Mouse (Mus musculus) intestine, postnatal 0 days (tissue): ENCODE measurements around the gene Gan. TPM values are rescaled to one million over a fixed set of nuclear protein-coding genes. Genes with fewer than 3 reads are reported as not detected.

Experiments used
- ATAC-seq: fragments of 200-750 bp; cut with Nextera tagmentation; 2 replicates; pipeline ENCODE4 v1.8.0; 2017; ENCODE audit warnings: mild to moderate bottlenecking, moderate TSS enrichment, moderate library complexity
- H3K27ac ChIP-seq: fragments of 300-500 bp; sonication (generic); 2 replicates; pipeline ENCODE4 v1.5.1; 2014; ENCODE audit warnings: mild to moderate bottlenecking, low read depth, low read length, moderate library complexity
- H3K27me3 ChIP-seq: fragments of 300-500 bp; sonication (generic); replicated peaks from 2 replicates; pipeline ENCODE4 v1.6.1; 2014; ENCODE audit warnings: low read length, mixed read lengths; ENCODE audit not compliant: control insufficient read depth, insufficient read depth
- H3K36me3 ChIP-seq: fragments of 300-500 bp; sonication (generic); 2 replicates; pipeline ENCODE4 v1.6.1; 2014; ENCODE audit warnings: mild to moderate bottlenecking, moderate library complexity; ENCODE audit not compliant: control insufficient read depth, insufficient read depth
- H3K4me1 ChIP-seq: fragments of 300-500 bp; sonication (generic); replicated peaks from 2 replicates; pipeline ENCODE4 v1.6.1; 2014; ENCODE audit warnings: antibody characterized with exemption, low read length, mixed read lengths; ENCODE audit not compliant: control insufficient read depth, insufficient read depth
- H3K4me2 ChIP-seq: fragments of 300-500 bp; sonication (generic); replicated peaks from 2 replicates; pipeline ENCODE4 v1.6.1; 2014; ENCODE audit warnings: low read depth, mild to moderate bottlenecking, moderate library complexity
- H3K4me3 ChIP-seq: fragments of 300-500 bp; sonication (generic); 2 replicates; pipeline ENCODE4 v1.5.1; 2014; ENCODE audit warnings: low read depth, low read length
- H3K9ac ChIP-seq: fragments of 300-500 bp; sonication (generic); 2 replicates; pipeline ENCODE4 v1.6.1; 2014; ENCODE audit warnings: mild to moderate bottlenecking, low read depth, low read length
- H3K9me3 ChIP-seq: fragments of 300-500 bp; sonication (generic); 2 replicates; pipeline ENCODE4 v1.6.1; 2016; ENCODE audit warnings: mixed run types; ENCODE audit not compliant: control insufficient read depth
- CTCF ChIP-seq: sonication (generic); IDR thresholded peaks from 2 replicates; pipeline ENCODE4 v1.5.1; 2016; ENCODE audit warnings: low read depth, mild to moderate bottlenecking, control low read depth, antibody characterized with exemption, moderate library complexity
- WGBS: fragments of 180-500 bp; shearing (Covaris S2); extraction: QIAGEN DNeasy Blood & Tissue Kit; methylation state at CpG from one replicate; pipeline ENCODE4 v1.1.7; 2014; 5-methylcytosine and 5-hydroxymethylcytosine counted together
- polyA plus RNA-seq: library from polyadenylated mRNA; unstranded; fragments of >200 nt; fragmentation: Nextera tagmentation; extraction: Ambion mirVana; gene quantifications from 2 replicates; pipeline ENCODE4 v1.2.1, GENCODE M21; 2015

Gene Gan
- polyA plus RNA-seq, 1 experiment from 2014 or later: 1.1 TPM

GRCm38 (mm10) chr8:117183664-117184377 lies 25.9 kb downstream of the Gan start:
- H3K4me1 ChIP-seq: no peaks in the 10 kb centered on the region
- ATAC-seq: no peak
- H3K4me3 ChIP-seq: no peak overlapping the region
- H3K27ac ChIP-seq: no peak overlapping the region
- no peak overlapping the region for H3K4me2 ChIP-seq
- H3K36me3 ChIP-seq: peaks cover 47% of the 10 kb centered on the region
- H3K27me3 ChIP-seq: no peaks in the 10 kb centered on the region
- H3K9ac ChIP-seq: no peak overlapping the region
- H3K9me3 ChIP-seq: no peaks in the 10 kb centered on the region
- 90% methylated on average over 8 of the region's 8 CpGs for WGBS
- TF ChIP-seq CTCF: no peak

- Histone ChIP-seq H3K9ac (no peak overlapping the region), H3K4me1 (no peaks in the 10 kb centered on the region), H3K4me2 (no peak overlapping the region), H3K4me3 (no peak overlapping the region), H3K27me3 (no peaks in the 10 kb centered on the region), H3K27ac (no peak overlapping the region), H3K9me3 (no peaks in the 10 kb centered on the region), H3K36me3 (peaks cover 67% of the 10 kb centered on the region)
- 59% methylated on average over 4 of the region's 4 CpGs for WGBS
- ATAC-seq: no peak
- no peak for TF ChIP-seq CTCF
These were observed 36.4 kb downstream of the Gan start for GRCm38 (mm10) chr8:117194355-117194754.

GRCm38 (mm10) chr8:117196593-117196992 lies 38.7 kb downstream of the Gan start:
- WGBS: 81% methylated on average over 4 of the region's 4 CpGs
- H3K4me2 ChIP-seq: no peak overlapping the region
- peaks cover 52% of the 10 kb centered on the region for H3K36me3 ChIP-seq

GRCm38 (mm10) chr8:117197551-117197950 lies 39.6 kb downstream of the Gan start:
- H3K9ac ChIP-seq: no peak overlapping the region
- H3K9me3 ChIP-seq: no peaks in the 10 kb centered on the region
- 85% methylated on average over 6 of the region's 6 CpGs for WGBS
- H3K4me2 ChIP-seq: no peak overlapping the region
- TF ChIP-seq CTCF: no peak
- no peaks in the 10 kb centered on the region for H3K27me3 ChIP-seq
- no peak overlapping the region for H3K27ac ChIP-seq
- peaks cover 47% of the 10 kb centered on the region for H3K36me3 ChIP-seq
- no peak for ATAC-seq
- H3K4me1 ChIP-seq: no peaks in the 10 kb centered on the region
- no peak overlapping the region for H3K4me3 ChIP-seq

More at GRCm38 (mm10) chr8:117196593-117196992, 38.7 kb downstream of the Gan start:
- ATAC-seq: peak; percentile 32
- TF ChIP-seq CTCF: no peak
- H3K27ac ChIP-seq: no peak overlapping the region
- H3K4me1 ChIP-seq: no peaks in the 10 kb centered on the region
- no peak overlapping the region for H3K9ac ChIP-seq
- no peak overlapping the region for H3K4me3 ChIP-seq
- H3K27me3 ChIP-seq: no peaks in the 10 kb centered on the region
- H3K9me3 ChIP-seq: no peaks in the 10 kb centered on the region

GRCm38 (mm10) chr8:117198141-117198935 lies 40.4 kb downstream of the Gan start:
- Histone ChIP-seq H3K27me3 (no peaks in the 10 kb centered on the region), H3K36me3 (peaks cover 44% of the 10 kb centered on the region), H3K27ac (peak overlapping the region; percentile 50; the same call in 1 of the 2 replicates), H3K4me1 (no peaks in the 10 kb centered on the region), H3K9me3 (no peaks in the 10 kb centered on the region), H3K4me3 (no peak overlapping the region), H3K4me2 (peak overlapping the region; percentile 35), H3K9ac (no peak overlapping the region)
- peak; percentile 88 for TF ChIP-seq CTCF
- 35% methylated on average over 20 of the region's 20 CpGs for WGBS
- ATAC-seq: peak; percentile 61

GRCm38 (mm10) chr8:117199658-117200057 lies 41.7 kb downstream of the Gan start:
- Histone ChIP-seq H3K27ac (no peak overlapping the region), H3K4me3 (no peak overlapping the region)

More at GRCm38 (mm10) chr8:117199658-117200057, 41.7 kb downstream of the Gan start:
- WGBS: 54% methylated on average over 6 of the region's 6 CpGs
- no peaks in the 10 kb centered on the region for H3K4me1 ChIP-seq
- no peak overlapping the region for H3K4me2 ChIP-seq
- no peak for ATAC-seq
- TF ChIP-seq CTCF: no peak
- H3K9me3 ChIP-seq: no peaks in the 10 kb centered on the region
- H3K27me3 ChIP-seq: no peaks in the 10 kb centered on the region
- peaks cover 47% of the 10 kb centered on the region for H3K36me3 ChIP-seq
- H3K9ac ChIP-seq: no peak overlapping the region
